Mouse (Mus musculus): ENCODE measurements around the gene Zfp949. TPM values are rescaled to one million over a fixed set of nuclear protein-coding genes. Genes with fewer than 3 reads are reported as not detected.

The Zfp949 gene
- total RNA-seq (2021), result 10 to 100 TPM; 26.0 to 26.2 TPM
- long read RNA-seq, experiment 1, partial matches to known transcripts, result 6 of 11 reads
- long read RNA-seq, experiment 1, other reads (novel, unspliced or antisense), result 5 of 11 reads
- long read RNA-seq, experiment 2, partial matches to known transcripts, result 1 of 14 reads
- long read RNA-seq, experiment 2, other reads (novel, unspliced or antisense), result 10 of 14 reads

- Histone ChIP-seq H3K27ac (peak within 1 kb of the TSS; percentile 97), H3K4me3 (peak within 1 kb of the TSS; percentile 92)
- no peak for TF ChIP-seq CTCF (IDR thresholded peaks at IDR 0.05)
- intact Hi-C loops (cut with DNase I), result loop anchor here (1.0 to 10.0 kb wide), 3 partner anchors 25 to 143 kb away; partner anchors contain the start of gene Syncrip
- DNase-seq (ENCODE audit: extremely low spot score in 1 of 2, low spot score in 2 of 2), result peak; percentile 69 to 74
Observed at GRCm38 (mm10) chr9:88547851-88548613, at the start of gene Zfp949. Zfp949 (plus strand) TSS chr9:88548020.

DNA sequence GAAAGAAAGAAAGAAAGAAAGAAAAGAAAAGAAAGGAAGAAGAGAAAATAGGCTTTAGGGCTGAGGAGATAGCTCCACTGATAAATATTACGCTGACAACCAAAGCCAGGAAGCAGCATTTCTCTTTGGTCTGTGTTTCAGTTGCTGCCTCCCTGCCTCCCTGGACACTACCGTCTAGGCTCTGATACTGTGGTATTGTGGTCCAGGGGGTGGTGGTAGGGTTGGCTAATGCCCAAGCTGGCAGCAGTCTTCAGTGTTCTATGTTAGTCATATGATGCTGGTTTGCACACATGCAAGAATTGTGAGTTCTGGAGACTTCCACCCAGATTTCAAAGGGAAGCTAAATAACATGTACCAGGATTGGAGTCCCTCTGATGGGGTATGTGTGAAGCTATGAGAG lies 47.7 kb upstream of the Zfp949 start:
- TF ChIP-seq CTCF (IDR thresholded peaks at IDR 0.05), result no peak
- no peak overlapping the region for H3K27ac ChIP-seq
- DNase-seq (ENCODE audit: extremely low spot score in 1 of 2, low spot score in 2 of 2), result no peak
- H3K4me3 ChIP-seq, result no peak overlapping the region
- intact Hi-C loops (cut with DNase I), result no loop called here

- intact Hi-C loops (cut with DNase I), result no loop called here
- no peak overlapping the region for H3K27ac ChIP-seq
- no peak for TF ChIP-seq CTCF (IDR thresholded peaks at IDR 0.05)
Observed at GRCm38 (mm10) chr9:88501846-88502245, 46.0 kb upstream of the Zfp949 start.

GRCm38 (mm10) chr9:88515546-88515945 lies 32.3 kb upstream of the Zfp949 start:
- intact Hi-C loops (cut with DNase I), result no loop called here
- no peak overlapping the region for H3K4me3 ChIP-seq
- no peak for TF ChIP-seq CTCF (IDR thresholded peaks at IDR 0.05)

More at GRCm38 (mm10) chr9:88501846-88502245, 46.0 kb upstream of the Zfp949 start:
- no peak for DNase-seq (ENCODE audit: extremely low spot score in 1 of 2, low spot score in 2 of 2)
- no peak overlapping the region for H3K4me3 ChIP-seq

GRCm38 (mm10) chr9:88516361-88516995 lies 31.3 kb upstream of the Zfp949 start:
- intact Hi-C loops (cut with DNase I), result no loop called here
- no peak for TF ChIP-seq CTCF (IDR thresholded peaks at IDR 0.05)
- Histone ChIP-seq H3K4me3 (no peak overlapping the region), H3K27ac (no peak overlapping the region)
- DNase-seq (ENCODE audit: extremely low spot score in 1 of 2, low spot score in 2 of 2), result no peak

More at GRCm38 (mm10) chr9:88515546-88515945, 32.3 kb upstream of the Zfp949 start:
- no peak for DNase-seq (ENCODE audit: extremely low spot score in 1 of 2, low spot score in 2 of 2)
- H3K27ac ChIP-seq, result no peak overlapping the region

- TF ChIP-seq CTCF (IDR thresholded peaks at IDR 0.05), result no peak
- no peak for DNase-seq (ENCODE audit: extremely low spot score in 1 of 2, low spot score in 2 of 2)
- Histone ChIP-seq H3K4me3 (no peak overlapping the region), H3K27ac (no peak overlapping the region)
- intact Hi-C loops (cut with DNase I), result no loop called here
Observed at GRCm38 (mm10) chr9:88519390-88520121, 28.3 kb upstream of the Zfp949 start.

DNA sequence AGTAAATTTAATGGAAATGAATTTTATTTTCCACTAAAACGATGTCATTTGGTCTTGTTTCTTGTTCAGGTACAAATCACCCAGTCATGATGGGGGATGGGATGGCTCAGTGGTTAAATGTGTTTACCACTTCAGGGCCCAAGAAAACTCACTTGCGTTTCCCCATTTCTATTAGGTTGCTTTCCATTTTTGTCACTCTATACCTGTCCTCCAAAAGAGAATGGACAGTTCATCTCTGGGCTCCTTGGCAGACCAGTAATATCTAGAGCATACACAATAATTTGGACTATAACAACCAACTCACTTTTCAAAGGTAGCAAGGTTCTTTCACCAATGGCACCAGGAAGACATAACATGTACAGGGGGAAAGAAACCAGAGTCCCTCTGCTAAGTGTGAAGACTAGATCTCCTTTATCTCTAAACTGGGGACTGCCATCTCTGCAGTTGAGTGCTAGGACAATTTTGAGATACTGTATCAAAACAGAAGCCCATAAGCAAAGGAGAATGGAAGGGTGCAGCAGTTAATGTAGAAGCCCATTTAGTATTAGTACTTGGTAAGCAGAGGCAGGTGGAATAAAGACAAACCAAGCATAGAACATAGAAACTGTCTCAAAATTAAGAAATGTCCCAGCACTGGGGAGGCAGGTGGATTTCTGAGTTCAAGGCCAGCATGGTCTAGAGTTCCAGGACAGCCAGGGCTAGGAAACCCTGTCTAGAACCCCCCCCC lies 27.5 kb upstream of the Zfp949 start:
- intact Hi-C loops (cut with DNase I), result no loop called here
- Histone ChIP-seq H3K27ac (no peak overlapping the region), H3K4me3 (no peak overlapping the region)
- TF ChIP-seq CTCF (IDR thresholded peaks at IDR 0.05), result no peak
- DNase-seq (ENCODE audit: extremely low spot score in 1 of 2, low spot score in 2 of 2), result no peak

GRCm38 (mm10) chr9:88520849-88521483 lies 26.9 kb upstream of the Zfp949 start:
- no peak for TF ChIP-seq CTCF (IDR thresholded peaks at IDR 0.05)
- peak overlapping the region; percentile 82; the same call in 1 of the 2 replicates for H3K4me3 ChIP-seq
- intact Hi-C loops (cut with DNase I), result no loop called here
- no peak overlapping the region for H3K27ac ChIP-seq
- no peak for DNase-seq (ENCODE audit: extremely low spot score in 1 of 2, low spot score in 2 of 2)

GRCm38 (mm10) chr9:88521961-88522568 lies 25.8 kb upstream of the Zfp949 start:
- Histone ChIP-seq H3K4me3 (peak overlapping the region; percentile 82), H3K27ac (peak overlapping the region; percentile 92)
- intact Hi-C loops (cut with DNase I), result loop anchor here (2.0 kb wide), 1 partner anchor 83 kb away; the partner anchor contains the start of gene Snx14
- no peak for TF ChIP-seq CTCF (IDR thresholded peaks at IDR 0.05)
- no peak for DNase-seq (ENCODE audit: extremely low spot score in 1 of 2, low spot score in 2 of 2)
